Mouse (Mus musculus): ENCODE measurements around the gene Rad51. TPM values are rescaled to one million over a fixed set of nuclear protein-coding genes. Genes with fewer than 3 reads are reported as not detected.
A peak's percentile ranks its signal among the peaks of the same experiment; 100 is the strongest.

Rad51 gene
- polyA plus RNA-seq, 1 experiment from 2014 or later = 26.4 TPM

GRCm38 (mm10) chr2:119156681-119157572 is 44.3 kb downstream of the Rad51 start, which contains the start of gene Rmdn3:
Gene Rmdn3, minus strand, starts transcription at chr2:119157034.
- WGBS (ENCODE audit: insufficient replicate concordance) = under 1% methylated on average over 56 of the region's 57 CpGs
- no peaks in the 10 kb centered on the region for H3K9me3 ChIP-seq (replicated peaks; ENCODE audit: control insufficient read depth, low read length)
- H3K36me3 ChIP-seq (ENCODE audit: control insufficient read depth, insufficient read depth) = peaks cover 20% of the 10 kb centered on the region
- H3K27ac ChIP-seq (ENCODE audit: low read length) = peak within 1 kb of the TSS; percentile 97
- peak; percentile 78 for ATAC-seq (ENCODE audit: low read depth)
- H3K4me1 ChIP-seq (ENCODE audit: control insufficient read depth, low read depth, low read length) = peaks cover 36% of the 10 kb centered on the region
- H3K27me3 ChIP-seq (ENCODE audit: control insufficient read depth, insufficient read depth, low read depth, low read length) = no peaks in the 10 kb centered on the region
- H3K4me3 ChIP-seq (ENCODE audit: low read depth, low read length) = peak within 1 kb of the TSS; percentile 99
- peak within 1 kb of the TSS; percentile 96 for H3K9ac ChIP-seq (ENCODE audit: low read depth, low read length)
- peak within 1 kb of the TSS; percentile 77 for H3K4me2 ChIP-seq (ENCODE audit: low read depth, low read length)

GRCm38 (mm10) chr2:119157836-119158235 is 45.2 kb downstream of the Rad51 start:
- peaks cover 32% of the 10 kb centered on the region for H3K4me1 ChIP-seq (ENCODE audit: control insufficient read depth, low read depth, low read length)
- H3K27me3 ChIP-seq (ENCODE audit: control insufficient read depth, insufficient read depth, low read depth, low read length) = no peaks in the 10 kb centered on the region
- H3K9me3 ChIP-seq (replicated peaks; ENCODE audit: control insufficient read depth, low read length) = no peaks in the 10 kb centered on the region
- H3K27ac ChIP-seq (ENCODE audit: low read length) = no peak overlapping the region
- no peak overlapping the region for H3K4me3 ChIP-seq (ENCODE audit: low read depth, low read length)
- no peak for ATAC-seq (ENCODE audit: low read depth)
- H3K36me3 ChIP-seq (ENCODE audit: control insufficient read depth, insufficient read depth) = peaks cover 13% of the 10 kb centered on the region
- 0 out of 2 replicates have a peak overlapping the region, but pooled peaks have one; percentile 77 for H3K4me2 ChIP-seq (ENCODE audit: low read depth, low read length)
- H3K9ac ChIP-seq (ENCODE audit: low read depth, low read length) = no peak overlapping the region

- H3K4me3 ChIP-seq (ENCODE audit: low read depth, low read length) = no peak overlapping the region
- no peak overlapping the region for H3K4me2 ChIP-seq (ENCODE audit: low read depth, low read length)
- 55% methylated on average over 2 of the region's 2 CpGs for WGBS (ENCODE audit: insufficient replicate concordance)
Measured at GRCm38 (mm10) chr2:119161247-119161646, 48.7 kb downstream of the Rad51 start.

DNA sequence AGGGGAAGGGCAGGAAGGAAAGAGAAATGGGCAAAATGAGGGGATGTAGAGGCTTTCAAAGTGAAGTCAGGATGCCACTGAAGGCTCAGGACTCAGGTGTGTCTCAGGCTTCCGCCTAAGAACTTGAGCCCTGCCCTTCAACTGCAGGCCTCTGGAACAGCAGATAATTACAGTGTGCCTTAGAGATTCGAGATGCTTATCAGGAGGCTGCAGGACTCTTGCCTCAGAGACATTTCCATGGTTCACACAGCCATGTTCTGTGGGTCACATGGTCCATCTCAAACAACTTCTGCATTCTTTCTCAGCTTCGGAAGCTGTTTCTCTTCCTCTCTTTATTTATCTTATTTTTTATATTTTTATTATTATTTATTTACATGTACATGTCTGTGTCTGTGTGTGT is 50.5 kb downstream of the Rad51 start:
- WGBS (ENCODE audit: insufficient replicate concordance) = 23% methylated on average over 3 of the region's 3 CpGs
- Histone ChIP-seq H3K9me3 (replicated peaks; ENCODE audit: control insufficient read depth, low read length) (no peaks in the 10 kb centered on the region), H3K4me2 (ENCODE audit: low read depth, low read length) (0 out of 2 replicates have a peak overlapping the region, but pooled peaks have one; percentile 14), H3K4me3 (ENCODE audit: low read depth, low read length) (no peak overlapping the region), H3K27ac (ENCODE audit: low read length) (no peak overlapping the region), H3K4me1 (ENCODE audit: control insufficient read depth, low read depth, low read length) (peaks cover 20% of the 10 kb centered on the region), H3K9ac (ENCODE audit: low read depth, low read length) (peak overlapping the region; percentile 11; the same call in 1 of the 2 replicates), H3K36me3 (ENCODE audit: control insufficient read depth, insufficient read depth) (no peaks in the 10 kb centered on the region), H3K27me3 (ENCODE audit: control insufficient read depth, insufficient read depth, low read depth, low read length) (peaks cover 22% of the 10 kb centered on the region)
- ATAC-seq (ENCODE audit: low read depth) = peak; percentile 26; the same call in 1 of the 2 replicates

More at GRCm38 (mm10) chr2:119161247-119161646, 48.7 kb downstream of the Rad51 start:
- no peak for ATAC-seq (ENCODE audit: low read depth)
- Histone ChIP-seq H3K9ac (ENCODE audit: low read depth, low read length) (no peak overlapping the region), H3K27me3 (ENCODE audit: control insufficient read depth, insufficient read depth, low read depth, low read length) (peaks cover 5% of the 10 kb centered on the region; the same call in 1 of the 2 replicates), H3K9me3 (replicated peaks; ENCODE audit: control insufficient read depth, low read length) (no peaks in the 10 kb centered on the region), H3K27ac (ENCODE audit: low read length) (no peak overlapping the region), H3K36me3 (ENCODE audit: control insufficient read depth, insufficient read depth) (no peaks in the 10 kb centered on the region), H3K4me1 (ENCODE audit: control insufficient read depth, low read depth, low read length) (peaks cover 14% of the 10 kb centered on the region)

DNA sequence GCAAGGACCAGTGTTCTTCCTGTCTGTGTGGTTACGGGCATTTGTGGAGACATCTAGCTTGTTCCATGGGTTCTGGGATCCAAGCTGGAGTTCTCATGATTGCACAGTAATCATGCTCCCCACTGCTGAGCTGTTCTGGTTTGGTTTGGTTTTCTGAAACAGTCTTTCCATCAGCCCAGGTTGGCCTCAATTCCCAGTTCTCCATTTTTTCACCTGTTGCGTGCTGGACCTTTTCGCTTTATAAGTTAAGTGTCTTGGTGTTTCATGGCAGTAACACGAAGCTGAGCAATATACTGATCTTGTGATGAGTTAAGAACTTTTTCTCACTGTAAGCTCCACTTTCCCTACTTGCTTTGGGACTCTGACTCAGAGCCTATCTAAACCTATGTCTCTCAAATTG is 51.4 kb downstream of the Rad51 start:
- peaks cover 29% of the 10 kb centered on the region for H3K27me3 ChIP-seq (ENCODE audit: control insufficient read depth, insufficient read depth, low read depth, low read length)
- no peaks in the 10 kb centered on the region for H3K9me3 ChIP-seq (replicated peaks; ENCODE audit: control insufficient read depth, low read length)
- H3K4me3 ChIP-seq (ENCODE audit: low read depth, low read length) = no peak overlapping the region
- peaks cover 20% of the 10 kb centered on the region for H3K4me1 ChIP-seq (ENCODE audit: control insufficient read depth, low read depth, low read length)
- no peak for ATAC-seq (ENCODE audit: low read depth)
- H3K9ac ChIP-seq (ENCODE audit: low read depth, low read length) = no peak overlapping the region
- no peaks in the 10 kb centered on the region for H3K36me3 ChIP-seq (ENCODE audit: control insufficient read depth, insufficient read depth)
- no peak overlapping the region for H3K27ac ChIP-seq (ENCODE audit: low read length)
- 82% methylated on average over 4 of the region's 4 CpGs for WGBS (ENCODE audit: insufficient replicate concordance)
- H3K4me2 ChIP-seq (ENCODE audit: low read depth, low read length) = no peak overlapping the region

DNA sequence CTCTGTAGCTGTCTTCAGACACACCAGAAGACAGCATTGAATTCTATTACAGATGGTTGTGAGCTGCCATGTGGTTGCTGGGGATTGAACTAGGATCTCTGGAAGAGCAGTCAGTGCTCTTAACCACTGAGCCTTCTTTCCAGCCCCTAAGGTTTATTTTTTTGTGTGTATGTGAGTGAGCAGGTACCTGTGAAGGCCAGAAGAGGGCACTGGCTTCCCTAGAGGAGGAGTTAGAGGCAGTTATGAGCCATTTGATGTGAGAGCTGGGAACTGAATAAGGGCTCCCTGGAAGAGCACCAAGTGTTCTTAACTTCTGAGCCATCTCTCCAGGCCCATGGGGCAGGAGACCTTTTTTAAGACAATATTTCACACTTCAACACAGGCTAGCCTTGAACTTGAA is 52.8 kb downstream of the Rad51 start:
- no peak for ATAC-seq (ENCODE audit: low read depth)
- H3K4me1 ChIP-seq (ENCODE audit: control insufficient read depth, low read depth, low read length) = peaks cover 20% of the 10 kb centered on the region
- no peaks in the 10 kb centered on the region for H3K36me3 ChIP-seq (ENCODE audit: control insufficient read depth, insufficient read depth)
- no peaks in the 10 kb centered on the region for H3K9me3 ChIP-seq (replicated peaks; ENCODE audit: control insufficient read depth, low read length)
- no peak overlapping the region for H3K9ac ChIP-seq (ENCODE audit: low read depth, low read length)
- H3K27me3 ChIP-seq (ENCODE audit: control insufficient read depth, insufficient read depth, low read depth, low read length) = peaks cover 30% of the 10 kb centered on the region
- no peak overlapping the region for H3K4me3 ChIP-seq (ENCODE audit: low read depth, low read length)
- no peak overlapping the region for H3K4me2 ChIP-seq (ENCODE audit: low read depth, low read length)
- no peak overlapping the region for H3K27ac ChIP-seq (ENCODE audit: low read length)

- H3K27me3 ChIP-seq (ENCODE audit: control insufficient read depth, insufficient read depth, low read depth, low read length) = peaks cover 30% of the 10 kb centered on the region
- peak within 1 kb of the TSS; percentile 66 for H3K4me3 ChIP-seq (ENCODE audit: low read depth, low read length)
Measured at GRCm38 (mm10) chr2:119166901-119167865, 54.6 kb downstream of the Rad51 start, which contains the start of gene Gchfr. Gene Gchfr, plus strand, starts transcription at chr2:119167773.

GRCm38 (mm10) chr2:119167866-119168256 is 55.3 kb downstream of the Rad51 start:
- no peaks in the 10 kb centered on the region for H3K9me3 ChIP-seq (replicated peaks; ENCODE audit: control insufficient read depth, low read length)
- 6% methylated on average over 26 of the region's 26 CpGs for WGBS (ENCODE audit: insufficient replicate concordance)
- peak; percentile 6; the same call in 1 of the 2 replicates for ATAC-seq (ENCODE audit: low read depth)
- peak overlapping the region; percentile 93 for H3K4me2 ChIP-seq (ENCODE audit: low read depth, low read length)
- peak overlapping the region; percentile 68 for H3K9ac ChIP-seq (ENCODE audit: low read depth, low read length)
- H3K4me1 ChIP-seq (ENCODE audit: control insufficient read depth, low read depth, low read length) = peaks cover 22% of the 10 kb centered on the region
- H3K4me3 ChIP-seq (ENCODE audit: low read depth, low read length) = peak overlapping the region; percentile 66
- no peaks in the 10 kb centered on the region; the same call in none of the 2 replicates for H3K36me3 ChIP-seq (ENCODE audit: control insufficient read depth, insufficient read depth)
- H3K27ac ChIP-seq (ENCODE audit: low read length) = 0 out of 2 replicates have a peak overlapping the region, but pooled peaks have one; percentile 17
- H3K27me3 ChIP-seq (ENCODE audit: control insufficient read depth, insufficient read depth, low read depth, low read length) = peaks cover 30% of the 10 kb centered on the region

More at GRCm38 (mm10) chr2:119166901-119167865, 54.6 kb downstream of the Rad51 start, which contains the start of gene Gchfr:
- H3K4me2 ChIP-seq (ENCODE audit: low read depth, low read length) = peak within 1 kb of the TSS; percentile 93
- H3K9me3 ChIP-seq (replicated peaks; ENCODE audit: control insufficient read depth, low read length) = no peaks in the 10 kb centered on the region
- H3K9ac ChIP-seq (ENCODE audit: low read depth, low read length) = peak within 1 kb of the TSS; percentile 68
- peak within 1 kb of the TSS; percentile 63 for H3K27ac ChIP-seq (ENCODE audit: low read length)
- ATAC-seq (ENCODE audit: low read depth) = peak; percentile 88
- WGBS (ENCODE audit: insufficient replicate concordance) = 1% methylated on average over 60 of the region's 60 CpGs
- no peaks in the 10 kb centered on the region; the same call in none of the 2 replicates for H3K36me3 ChIP-seq (ENCODE audit: control insufficient read depth, insufficient read depth)
- peaks cover 20% of the 10 kb centered on the region for H3K4me1 ChIP-seq (ENCODE audit: control insufficient read depth, low read depth, low read length)
